Mouse (Mus musculus) stomach, postnatal 0 days (tissue): Measurements from ENCODE around the gene Tmem30b. TPM values are rescaled to one million over a fixed set of nuclear protein-coding genes. Genes with fewer than 3 reads are reported as not detected.

Experiments
- ATAC-seq: fragments of 200-750 bp; cut with Nextera tagmentation; 2 replicates; pipeline ENCODE4 v1.8.0; 2017; ENCODE audit not compliant: low FRiP score, low TSS enrichment
- DNase-seq: peaks from one replicate; pipeline ENCODE4 v3.0.0-alpha.2; 2016; ENCODE audit warnings: low spot score
- H3K27ac ChIP-seq: fragments of 300-500 bp; sonication (generic); replicated peaks from 2 replicates; pipeline ENCODE4 v1.5.1; 2014; ENCODE audit warnings: mild to moderate bottlenecking, control low read depth
- H3K27me3 ChIP-seq: fragments of 300-500 bp; sonication (generic); 2 replicates; pipeline ENCODE4 v1.6.1; 2014; ENCODE audit warnings: low read length; ENCODE audit not compliant: control insufficient read depth, insufficient read depth
- H3K36me3 ChIP-seq: fragments of 300-500 bp; sonication (generic); 2 replicates; pipeline ENCODE4 v1.6.1; 2014; ENCODE audit warnings: low read length, mixed read lengths; ENCODE audit not compliant: control insufficient read depth, insufficient read depth
- H3K4me1 ChIP-seq: fragments of 300-500 bp; sonication (generic); replicated peaks from 2 replicates; pipeline ENCODE4 v1.6.1; 2014; ENCODE audit warnings: antibody characterized with exemption; ENCODE audit not compliant: control insufficient read depth, insufficient read depth
- H3K4me2 ChIP-seq: fragments of 300-500 bp; sonication (generic); replicated peaks from 2 replicates; pipeline ENCODE4 v1.6.1; 2014; ENCODE audit warnings: low read depth, mild to moderate bottlenecking, control low read depth, moderate library complexity
- H3K4me3 ChIP-seq: fragments of 300-500 bp; sonication (generic); 2 replicates; pipeline ENCODE4 v1.5.1; 2014; ENCODE audit warnings: low read depth, low read length, control low read depth
- H3K9ac ChIP-seq: fragments of 300-500 bp; sonication (generic); 2 replicates; pipeline ENCODE4 v1.6.1; 2014; ENCODE audit warnings: mild to moderate bottlenecking, low read length, control low read depth, mixed read lengths
- H3K9me3 ChIP-seq: fragments of 300-500 bp; sonication (generic); 2 replicates; pipeline ENCODE4 v1.6.1; 2016; ENCODE audit warnings: low read length; ENCODE audit not compliant: control insufficient read depth
- CTCF ChIP-seq: IDR thresholded peaks from 2 replicates; pipeline ENCODE4 v1.5.1; 2016; ENCODE audit warnings: antibody characterized with exemption, low read depth, mild to moderate bottlenecking, moderate library complexity
- EP300 ChIP-seq: optimal IDR thresholded peaks from 2 replicates; pipeline ENCODE3; 2016; ENCODE audit warnings: antibody characterized with exemption
- WGBS: fragments of 180-500 bp; shearing (Covaris S2); extraction: QIAGEN DNeasy Blood & Tissue Kit; methylation state at CpG from one replicate; pipeline ENCODE4 v1.1.7; 2014; 5-methylcytosine and 5-hydroxymethylcytosine counted together
- polyA plus RNA-seq: library from polyadenylated mRNA; unstranded; fragments of >200 nt; fragmentation: Nextera tagmentation; extraction: Ambion mirVana; gene quantifications from 2 replicates; pipeline ENCODE4 v1.2.1, GENCODE M21; 2015

Gene Tmem30b
- polyA plus RNA-seq, 1 experiment from 2014 or later: 78.3 TPM

DNA sequence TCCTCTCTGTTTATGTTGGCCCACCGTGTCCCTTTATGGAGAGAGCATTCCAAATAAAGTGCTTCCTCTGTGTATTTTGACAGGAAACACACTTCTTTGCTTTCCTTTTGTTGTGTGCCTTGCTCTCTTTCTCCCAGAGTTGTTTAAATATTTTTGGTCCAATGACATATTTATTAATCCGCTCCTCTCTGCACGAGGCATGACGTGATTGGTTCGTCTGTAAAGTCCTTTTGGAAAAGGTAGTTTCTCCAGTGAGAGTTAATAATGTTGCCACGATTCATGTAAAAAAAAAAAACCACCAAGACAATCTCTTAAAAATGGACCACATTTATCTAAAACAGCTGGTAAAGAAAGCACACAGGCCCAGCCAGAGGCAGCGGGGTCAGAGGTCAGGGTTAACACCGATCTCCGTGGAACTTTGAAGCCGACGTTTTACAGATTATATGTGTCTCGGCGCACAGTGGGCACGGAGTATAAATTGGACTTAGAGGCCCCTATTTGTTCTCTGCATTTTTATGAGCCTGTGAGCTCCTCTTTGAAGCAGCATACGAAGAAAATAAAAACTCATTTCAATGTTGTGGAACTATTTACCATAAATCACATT is 24.9 kb downstream of the Tmem30b start:
- H3K4me2 ChIP-seq: no peak overlapping the region
- H3K27me3 ChIP-seq: no peaks in the 10 kb centered on the region; the same call in 1 of the 2 replicates
- no peak overlapping the region for H3K4me3 ChIP-seq
- ATAC-seq (no peak), DNase-seq (no peak)
- no peak overlapping the region for H3K9ac ChIP-seq
- 45% methylated on average over 15 of the region's 15 CpGs for whole genome bisulfite sequencing
- H3K36me3 ChIP-seq: no peaks in the 10 kb centered on the region
- H3K27ac ChIP-seq: no peak overlapping the region
- TF ChIP-seq EP300 (no peak), CTCF (no peak)
- no peaks in the 10 kb centered on the region for H3K9me3 ChIP-seq
- H3K4me1 ChIP-seq: no peaks in the 10 kb centered on the region

DNA sequence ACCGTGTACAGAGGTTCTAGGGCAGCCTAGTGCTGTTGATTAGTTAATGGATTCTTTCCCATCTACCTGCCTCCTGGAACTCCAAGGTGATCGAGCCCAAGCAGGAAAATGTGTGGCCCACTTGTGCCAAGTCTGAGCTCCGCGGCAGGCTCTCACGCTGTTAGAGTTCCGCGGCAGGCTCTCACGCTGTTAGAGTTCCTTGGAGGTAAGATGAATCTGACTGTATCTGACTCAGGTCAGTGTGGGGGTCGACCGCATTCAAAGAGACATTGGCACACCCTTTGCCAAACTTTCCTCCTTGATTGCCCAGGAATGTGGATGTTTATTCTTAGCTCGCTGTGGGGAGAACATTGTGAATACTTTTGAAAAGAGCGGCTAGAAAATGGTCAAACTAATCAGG is 28.4 kb downstream of the Tmem30b start:
- Histone ChIP-seq H3K4me3 (no peak overlapping the region), H3K4me2 (no peak overlapping the region; the same call in 1 of the 2 replicates), H3K36me3 (no peaks in the 10 kb centered on the region), H3K9me3 (no peaks in the 10 kb centered on the region), H3K9ac (no peak overlapping the region), H3K4me1 (no peaks in the 10 kb centered on the region), H3K27me3 (no peaks in the 10 kb centered on the region), H3K27ac (no peak overlapping the region)
- TF ChIP-seq CTCF: no peak
- TF ChIP-seq EP300: no peak
- DNase-seq (no peak), ATAC-seq (no peak)
- WGBS: 29% methylated on average over 12 of the region's 12 CpGs

DNA sequence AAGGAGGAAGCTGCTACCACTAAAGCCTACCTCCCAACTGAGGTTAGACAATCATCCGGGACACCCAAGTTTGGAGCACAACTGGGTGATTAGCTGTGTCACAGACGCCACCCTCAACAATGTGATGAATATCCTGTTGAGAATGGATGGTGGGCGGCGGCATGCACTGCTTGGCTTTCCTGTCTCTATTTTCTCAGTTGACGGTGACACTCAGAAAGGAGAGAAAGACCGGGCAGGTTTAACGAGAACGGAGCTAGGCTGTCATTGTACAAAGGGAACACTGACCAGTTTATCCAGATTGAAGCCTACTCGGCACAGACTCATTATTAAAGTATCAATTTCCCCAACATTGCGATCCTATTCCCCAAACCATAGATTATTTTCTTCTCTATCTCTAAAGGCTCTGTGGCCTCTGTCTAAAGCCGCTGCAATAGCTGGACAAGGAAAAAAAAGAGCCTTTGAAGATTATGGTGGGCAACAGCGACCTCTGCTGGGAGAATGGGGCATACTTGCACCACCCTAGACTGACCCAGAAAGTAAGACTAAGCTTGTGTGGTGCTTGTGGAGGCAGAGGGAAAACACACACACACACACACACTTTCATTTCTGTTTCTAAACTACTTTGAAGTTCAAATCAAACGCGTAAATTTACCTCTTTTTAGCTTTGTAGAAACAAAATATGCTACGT is 29.0 kb downstream of the Tmem30b start:
- Histone ChIP-seq H3K27ac (no peak overlapping the region), H3K27me3 (no peaks in the 10 kb centered on the region), H3K4me2 (0 out of 2 replicates have a peak overlapping the region, but pooled peaks have one; percentile 20), H3K9ac (no peak overlapping the region), H3K36me3 (no peaks in the 10 kb centered on the region), H3K4me1 (no peaks in the 10 kb centered on the region), H3K4me3 (no peak overlapping the region), H3K9me3 (no peaks in the 10 kb centered on the region)
- peak; percentile 81 for ATAC-seq
- TF ChIP-seq CTCF (peak; percentile 92), EP300 (no peak)
- peak; percentile 84 for DNase-seq
- 31% methylated on average over 15 of the region's 15 CpGs for WGBS

DNA sequence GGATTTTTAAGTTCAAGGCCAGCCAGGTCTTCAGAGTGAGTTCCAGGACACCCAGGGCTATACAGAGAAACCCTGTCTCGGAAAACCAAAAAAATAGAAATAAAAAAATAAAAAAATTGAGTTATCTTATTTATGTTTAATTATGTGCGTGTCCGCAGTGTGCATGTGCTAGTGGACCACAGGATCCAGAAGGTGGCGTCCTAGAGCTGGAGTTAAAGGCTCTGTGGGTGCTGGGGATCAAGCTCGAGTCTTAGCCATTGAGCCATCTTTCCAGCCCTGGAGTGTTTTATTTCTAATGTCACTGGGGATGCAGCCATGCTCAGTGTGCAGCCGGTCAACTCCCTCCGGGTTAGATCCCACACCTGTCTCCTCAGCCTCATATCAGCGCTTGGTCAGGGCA is 29.7 kb downstream of the Tmem30b start:
- Histone ChIP-seq H3K4me1 (no peaks in the 10 kb centered on the region), H3K4me2 (no peak overlapping the region), H3K27me3 (no peaks in the 10 kb centered on the region), H3K9me3 (no peaks in the 10 kb centered on the region), H3K36me3 (no peaks in the 10 kb centered on the region), H3K9ac (no peak overlapping the region), H3K4me3 (no peak overlapping the region), H3K27ac (no peak overlapping the region)
- WGBS: 88% methylated on average over 8 of the region's 8 CpGs
- TF ChIP-seq EP300 (no peak), CTCF (no peak; the same call in 1 of the 2 replicates)
- ATAC-seq (0 out of 2 replicates have a peak, but pooled peaks have one; percentile 8), DNase-seq (no peak)

DNA sequence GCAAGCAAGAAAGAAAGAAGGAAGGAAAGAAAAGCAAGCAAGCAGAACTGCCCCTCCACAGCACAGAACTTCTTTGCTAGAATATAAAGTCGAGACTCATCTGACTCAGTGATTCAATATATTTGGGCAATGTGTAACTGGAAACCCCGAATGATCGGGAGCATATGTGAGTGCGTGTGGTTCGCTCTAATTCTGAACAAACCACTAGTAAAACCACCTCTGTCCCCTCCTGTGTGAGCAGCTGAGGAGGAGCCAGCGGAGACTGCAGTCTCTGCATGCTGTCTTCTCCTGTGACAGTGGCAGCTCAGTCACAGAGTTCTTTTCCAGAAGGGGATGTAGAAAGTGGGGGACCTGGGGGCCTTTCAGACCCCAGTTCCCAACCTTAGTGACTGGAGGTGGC is 31.5 kb downstream of the Tmem30b start:
- Histone ChIP-seq H3K9me3 (no peaks in the 10 kb centered on the region), H3K36me3 (no peaks in the 10 kb centered on the region), H3K27me3 (no peaks in the 10 kb centered on the region), H3K4me2 (no peak overlapping the region), H3K4me3 (no peak overlapping the region), H3K9ac (no peak overlapping the region), H3K27ac (no peak overlapping the region), H3K4me1 (no peaks in the 10 kb centered on the region)
- ATAC-seq (no peak), DNase-seq (no peak)
- WGBS: 55% methylated on average over 6 of the region's 6 CpGs
- no peak for TF ChIP-seq EP300
- TF ChIP-seq CTCF: no peak

DNA sequence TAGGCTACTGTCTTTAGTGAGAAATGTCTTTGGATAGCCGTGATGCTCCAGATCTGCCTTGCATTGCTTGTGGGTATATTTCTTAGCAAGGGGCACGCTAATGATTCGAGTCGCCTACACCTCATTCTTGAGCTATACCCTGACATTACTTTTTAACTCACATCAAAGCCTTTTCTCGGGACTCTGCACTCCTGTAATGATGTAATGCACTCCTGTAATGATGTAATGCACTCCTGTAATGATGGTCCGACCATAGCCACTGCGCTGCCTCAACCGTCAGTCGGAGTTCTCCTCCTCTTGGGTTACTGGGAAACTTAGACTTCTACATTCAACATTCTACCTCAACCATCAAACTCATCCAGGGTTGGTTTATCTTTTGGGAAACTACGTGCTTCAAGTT is 32.2 kb downstream of the Tmem30b start:
- no peak for ATAC-seq
- 90% methylated on average over 10 of the region's 10 CpGs for WGBS
- no peak for TF ChIP-seq EP300
- TF ChIP-seq CTCF: no peak
- DNase-seq: no peak
- Histone ChIP-seq H3K27ac (no peak overlapping the region), H3K4me3 (no peak overlapping the region), H3K36me3 (no peaks in the 10 kb centered on the region), H3K27me3 (no peaks in the 10 kb centered on the region), H3K4me1 (no peaks in the 10 kb centered on the region), H3K9me3 (no peaks in the 10 kb centered on the region), H3K4me2 (no peak overlapping the region), H3K9ac (no peak overlapping the region)
